Mouse (Mus musculus) hindbrain, embryonic 11.5 days (tissue): ENCODE data around the gene Cacna2d4. TPM values are rescaled to one million over a fixed set of nuclear protein-coding genes. Genes with fewer than 3 reads are reported as not detected.
"Not testable (repeated sequence)": the region's sequence is repeated elsewhere in the genome, so short reads cannot be mapped to it uniquely, and the experiment has no call there.

Experiments used
- ATAC-seq: fragments of 200-750 bp; cut with Nextera tagmentation; 2 replicates; pipeline ENCODE4 v1.8.0; 2017; ENCODE audit warnings: mild to moderate bottlenecking, moderate TSS enrichment, moderate library complexity; ENCODE audit not compliant: low FRiP score
- DNase-seq: peaks from one replicate; pipeline ENCODE4 v3.0.0-alpha.2; 2015; ENCODE audit warnings: low spot score
- H3K27ac ChIP-seq: fragments of 300-500 bp; sonication (generic); 2 replicates; pipeline ENCODE4 v1.5.1; 2014; ENCODE audit warnings: mild to moderate bottlenecking, low read depth, low read length
- H3K27me3 ChIP-seq: fragments of 300-500 bp; sonication (generic); 2 replicates; pipeline ENCODE4 v1.6.1; 2014; ENCODE audit warnings: mild to moderate bottlenecking, low read length, moderate library complexity, mixed read lengths; ENCODE audit not compliant: control insufficient read depth, insufficient read depth
- H3K36me3 ChIP-seq: fragments of 300-500 bp; sonication (generic); 2 replicates; pipeline ENCODE4 v1.6.1; 2014; ENCODE audit warnings: mild to moderate bottlenecking, low read length, moderate library complexity, mixed read lengths; ENCODE audit not compliant: control insufficient read depth, insufficient read depth
- H3K4me1 ChIP-seq: fragments of 300-500 bp; sonication (generic); replicated peaks from 2 replicates; pipeline ENCODE4 v1.6.1; 2014; ENCODE audit warnings: low read length, mixed read lengths; ENCODE audit not compliant: control insufficient read depth, insufficient read depth
- H3K4me2 ChIP-seq: fragments of 300-500 bp; sonication (generic); replicated peaks from 2 replicates; pipeline ENCODE4 v1.6.1; 2014; ENCODE audit warnings: mild to moderate bottlenecking, low read depth, low read length
- H3K4me3 ChIP-seq: fragments of 300-500 bp; sonication (generic); 2 replicates; pipeline ENCODE4 v1.5.1; 2014; ENCODE audit warnings: low read depth, low read length
- H3K9ac ChIP-seq: fragments of 300-500 bp; sonication (generic); 2 replicates; pipeline ENCODE4 v1.6.1; 2014; ENCODE audit warnings: low read depth, low read length
- H3K9me3 ChIP-seq: fragments of 300-500 bp; sonication (generic); 2 replicates; pipeline ENCODE4 v1.6.1; 2016; ENCODE audit warnings: low read length; ENCODE audit not compliant: control insufficient read depth
- WGBS: fragments of 180-500 bp; shearing (Covaris S2); extraction: QIAGEN DNeasy Blood & Tissue Kit; methylation state at CpG from one replicate; pipeline ENCODE4 v1.1.7; 2014; 5-methylcytosine and 5-hydroxymethylcytosine counted together
- polyA plus RNA-seq: library from polyadenylated mRNA; unstranded; fragments of >200 nt; fragmentation: Nextera tagmentation; extraction: Ambion mirVana; gene quantifications from 2 replicates; pipeline ENCODE4 v1.2.1, GENCODE M21; 2014

The Cacna2d4 gene
- polyA plus RNA-seq, 1 experiment from 2014 or later: 0.05 TPM

DNA sequence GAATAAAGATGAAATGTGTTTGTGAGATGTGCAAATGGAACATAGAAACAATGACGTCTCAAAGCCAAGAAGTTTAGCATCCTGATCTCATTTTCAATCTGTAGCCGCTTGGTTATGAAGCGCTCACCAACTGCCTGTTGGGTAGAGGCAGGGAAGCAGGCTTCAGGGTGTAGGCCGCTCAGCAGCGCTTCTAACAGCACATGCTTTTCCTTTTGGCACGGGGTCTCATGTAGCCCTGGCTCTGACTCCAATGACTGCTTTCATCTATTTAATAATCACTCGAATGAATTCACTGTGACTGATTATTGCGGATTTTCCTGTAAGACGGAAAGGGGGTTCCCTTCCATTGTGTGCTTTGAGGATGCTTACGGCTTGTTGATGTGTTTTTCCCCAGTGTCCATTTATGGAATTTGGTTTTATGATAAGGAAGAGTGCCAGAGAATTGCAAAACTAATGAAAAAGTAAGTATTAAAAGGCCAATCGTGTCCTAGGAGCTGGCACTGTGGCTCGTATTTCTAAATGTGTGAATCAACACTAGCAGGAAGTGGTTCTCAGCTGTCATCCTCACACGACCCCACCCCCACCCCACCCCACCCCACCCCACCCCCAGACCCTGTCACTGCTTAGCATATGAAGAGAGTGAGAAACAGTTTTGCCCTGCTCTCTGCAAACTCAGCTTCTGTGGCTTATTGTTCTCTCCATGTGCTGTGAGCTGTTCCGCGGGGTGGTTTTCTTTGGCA lies 37.6 kb upstream of the Cacna2d4 start:
- H3K27me3 ChIP-seq: no peaks in the 10 kb centered on the region
- no peak overlapping the region for H3K9ac ChIP-seq
- H3K27ac ChIP-seq: peak overlapping the region; percentile 72
- H3K9me3 ChIP-seq: no peaks in the 10 kb centered on the region
- no peak overlapping the region for H3K4me3 ChIP-seq
- H3K4me1 ChIP-seq: no peaks in the 10 kb centered on the region; the same call in 1 of the 2 replicates
- DNase-seq: peak; percentile 27
- 43% methylated on average over 15 of the region's 15 CpGs for WGBS
- 0 out of 2 replicates have a peak overlapping the region, but pooled peaks have one; percentile 11 for H3K4me2 ChIP-seq
- peak; percentile 86 for ATAC-seq
- H3K36me3 ChIP-seq: 0 out of 2 replicates have a peak, but pooled peaks cover 2% of the 10 kb centered on the region

DNA sequence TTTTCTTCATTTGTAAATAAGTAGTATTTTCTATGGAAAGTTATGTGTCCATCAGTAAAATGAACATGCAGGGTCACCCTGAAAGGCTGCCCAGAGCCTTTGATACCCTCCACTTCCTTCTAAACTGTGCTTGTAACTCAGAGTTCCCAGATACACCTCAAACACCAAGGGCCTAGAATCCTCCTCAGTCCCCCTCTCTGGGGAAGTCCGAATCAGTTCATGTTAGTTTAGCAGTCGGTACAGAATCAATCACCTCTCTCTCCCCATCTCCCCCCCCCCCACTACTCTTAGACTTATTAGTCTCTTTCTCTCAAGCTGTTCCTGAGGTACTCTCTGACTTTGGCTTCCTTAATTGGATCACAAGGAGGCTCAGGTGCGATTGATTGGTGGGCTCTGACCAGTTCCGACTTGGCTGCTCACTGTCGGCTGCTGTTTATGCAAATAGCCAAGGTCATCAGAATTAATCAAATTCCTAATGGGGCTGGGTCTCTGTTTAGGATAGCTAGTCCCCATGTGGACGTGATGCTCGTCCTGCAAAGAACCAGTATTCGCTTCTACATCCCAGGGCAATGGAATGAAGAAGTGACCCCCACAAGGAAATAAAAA lies 36.9 kb upstream of the Cacna2d4 start:
- DNase-seq (peak; percentile 34), ATAC-seq (peak; percentile 79)
- Histone ChIP-seq H3K9me3 (no peaks in the 10 kb centered on the region), H3K36me3 (0 out of 2 replicates have a peak, but pooled peaks cover 2% of the 10 kb centered on the region), H3K27ac (peak overlapping the region; percentile 72), H3K4me3 (no peak overlapping the region), H3K27me3 (no peaks in the 10 kb centered on the region), H3K4me2 (0 out of 2 replicates have a peak overlapping the region, but pooled peaks have one; percentile 11), H3K9ac (no peak overlapping the region), H3K4me1 (no peaks in the 10 kb centered on the region; the same call in 1 of the 2 replicates)
- WGBS: 27% methylated on average over 8 of the region's 8 CpGs

DNA sequence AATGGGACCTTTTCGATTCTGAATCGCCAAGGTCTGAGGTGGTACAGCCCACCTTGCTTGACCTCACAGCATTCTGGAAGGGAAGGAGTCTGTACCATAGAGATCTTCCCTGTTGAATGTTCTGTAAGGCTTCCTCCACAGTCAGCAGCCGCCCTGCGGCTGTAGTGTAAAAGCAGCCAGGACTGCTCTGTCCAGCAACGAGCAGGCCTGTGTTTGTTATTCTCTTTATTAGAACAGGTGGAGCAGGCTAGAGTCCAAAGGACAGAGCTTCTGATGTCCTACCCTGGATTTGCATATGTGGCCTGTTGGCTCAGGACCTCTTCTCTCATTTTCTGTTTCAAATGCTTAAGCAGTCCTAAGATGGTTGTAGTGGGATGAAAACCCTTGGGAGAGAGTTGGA lies 36.0 kb upstream of the Cacna2d4 start:
- Histone ChIP-seq H3K9me3 (no peaks in the 10 kb centered on the region), H3K36me3 (0 out of 2 replicates have a peak, but pooled peaks cover 2% of the 10 kb centered on the region), H3K4me3 (no peak overlapping the region), H3K9ac (no peak overlapping the region), H3K4me2 (no peak overlapping the region), H3K27me3 (no peaks in the 10 kb centered on the region), H3K4me1 (no peaks in the 10 kb centered on the region; the same call in none of the 2 replicates), H3K27ac (no peak overlapping the region)
- ATAC-seq (no peak), DNase-seq (no peak)
- 81% methylated on average over 5 of the region's 5 CpGs for WGBS

DNA sequence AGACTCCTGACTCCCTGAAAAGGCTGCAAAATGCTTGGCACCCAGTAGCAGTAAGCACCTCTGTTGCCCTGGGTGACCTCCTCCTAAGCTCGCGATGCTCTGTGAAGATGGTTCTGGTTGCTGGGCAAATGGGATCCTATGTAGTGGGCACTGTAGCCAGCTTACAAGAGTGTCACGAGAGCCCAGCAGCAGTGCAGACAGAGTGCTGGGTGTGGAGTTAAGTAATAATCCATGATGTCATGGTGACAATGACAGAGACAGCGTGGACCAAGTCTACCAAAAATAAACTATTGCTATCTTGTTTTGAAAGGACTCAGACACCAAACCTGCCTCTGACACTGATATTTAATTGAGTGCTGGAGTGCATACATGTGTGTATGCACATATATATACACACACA lies 34.8 kb upstream of the Cacna2d4 start:
- no peak for DNase-seq
- Histone ChIP-seq H3K4me3 (no peak overlapping the region), H3K9me3 (no peaks in the 10 kb centered on the region), H3K4me1 (no peaks in the 10 kb centered on the region; the same call in none of the 2 replicates), H3K36me3 (0 out of 2 replicates have a peak, but pooled peaks cover 2% of the 10 kb centered on the region), H3K4me2 (no peak overlapping the region), H3K9ac (no peak overlapping the region), H3K27ac (no peak overlapping the region), H3K27me3 (no peaks in the 10 kb centered on the region)
- ATAC-seq: no peak
- 97% methylated on average over 4 of the region's 4 CpGs for whole genome bisulfite sequencing

DNA sequence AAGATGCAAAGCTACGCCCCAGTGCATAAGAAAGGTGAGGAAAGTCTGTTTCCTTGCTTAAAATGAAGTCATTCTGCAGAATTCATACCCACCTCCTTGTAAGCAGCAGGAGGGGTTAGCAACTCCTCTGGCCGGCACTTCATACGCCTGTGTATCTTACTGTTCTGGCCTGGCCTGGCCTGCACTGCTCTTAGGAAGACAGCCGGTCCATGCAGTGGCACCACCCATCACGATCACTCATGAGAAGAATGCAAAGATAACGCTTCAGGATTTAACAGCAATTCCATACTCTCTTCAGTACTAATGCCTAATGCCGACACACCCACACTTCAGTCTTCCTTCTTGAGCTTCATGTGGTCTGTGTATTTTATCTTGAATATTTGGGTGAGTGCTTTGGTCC lies 32.0 kb upstream of the Cacna2d4 start:
- DNase-seq (no peak), ATAC-seq (no peak)
- Histone ChIP-seq H3K9ac (no peak overlapping the region), H3K4me3 (no peak overlapping the region), H3K4me2 (no peak overlapping the region), H3K27me3 (no peaks in the 10 kb centered on the region), H3K27ac (no peak overlapping the region), H3K4me1 (no peaks in the 10 kb centered on the region; the same call in none of the 2 replicates), H3K36me3 (0 out of 2 replicates have a peak, but pooled peaks cover 2% of the 10 kb centered on the region), H3K9me3 (no peaks in the 10 kb centered on the region)
- WGBS: 92% methylated on average over 7 of the region's 7 CpGs

DNA sequence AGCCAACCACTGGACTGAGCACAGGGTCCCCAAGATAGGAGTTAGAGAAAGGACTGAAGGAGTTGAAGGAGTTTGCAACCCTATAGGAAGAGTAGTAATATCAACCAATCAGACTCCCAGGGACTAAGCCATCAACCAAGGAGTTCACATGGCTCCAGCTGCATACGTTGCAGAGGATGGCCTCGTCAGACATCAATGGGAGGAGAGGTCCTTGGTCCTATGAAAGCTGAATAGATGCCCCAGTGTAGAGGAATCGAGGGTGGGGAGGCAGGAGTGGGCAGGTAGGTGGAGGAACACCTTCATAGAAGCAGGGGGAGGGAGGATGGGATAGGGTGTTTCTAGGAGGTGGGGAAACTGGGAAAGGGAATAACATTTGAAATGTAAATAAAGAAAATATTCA lies 31.4 kb upstream of the Cacna2d4 start:
- Histone ChIP-seq H3K9me3 (no peaks in the 10 kb centered on the region), H3K36me3 (0 out of 2 replicates have a peak, but pooled peaks cover 2% of the 10 kb centered on the region), H3K9ac (no peak overlapping the region), H3K4me1 (no peaks in the 10 kb centered on the region; the same call in 1 of the 2 replicates), H3K27me3 (no peaks in the 10 kb centered on the region), H3K27ac (no peak overlapping the region), H3K4me3 (no peak overlapping the region), H3K4me2 (no peak overlapping the region)
- DNase-seq: no peak
- no peak for ATAC-seq
- WGBS: 66% methylated on average over 3 of the region's 3 CpGs

DNA sequence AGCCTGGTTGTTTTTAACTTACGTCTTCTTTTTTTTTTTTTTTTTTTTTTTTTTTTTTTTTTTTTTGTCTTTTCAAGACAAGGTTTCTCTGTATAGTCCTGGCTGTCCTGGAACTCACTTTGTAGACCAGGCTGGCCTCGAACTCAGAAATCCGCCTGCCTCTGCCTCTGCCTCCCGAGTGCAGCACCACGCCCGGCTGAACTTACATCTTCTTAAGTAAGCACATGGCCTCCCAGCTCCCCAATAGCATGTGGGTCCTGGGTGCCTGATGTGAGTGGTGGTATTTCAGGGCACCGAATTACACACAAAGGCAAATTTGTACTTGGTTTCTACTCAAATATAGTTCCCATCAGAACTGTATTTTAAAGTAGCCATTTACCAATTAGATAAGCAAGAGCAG lies 30.3 kb upstream of the Cacna2d4 start:
- not testable (repeated sequence) for H3K4me1 ChIP-seq, H3K9ac ChIP-seq, DNase-seq, H3K4me3 ChIP-seq, ATAC-seq, H3K4me2 ChIP-seq, H3K9me3 ChIP-seq, H3K36me3 ChIP-seq, H3K27me3 ChIP-seq, H3K27ac ChIP-seq
- WGBS: 89% methylated on average over 7 of the region's 7 CpGs

DNA sequence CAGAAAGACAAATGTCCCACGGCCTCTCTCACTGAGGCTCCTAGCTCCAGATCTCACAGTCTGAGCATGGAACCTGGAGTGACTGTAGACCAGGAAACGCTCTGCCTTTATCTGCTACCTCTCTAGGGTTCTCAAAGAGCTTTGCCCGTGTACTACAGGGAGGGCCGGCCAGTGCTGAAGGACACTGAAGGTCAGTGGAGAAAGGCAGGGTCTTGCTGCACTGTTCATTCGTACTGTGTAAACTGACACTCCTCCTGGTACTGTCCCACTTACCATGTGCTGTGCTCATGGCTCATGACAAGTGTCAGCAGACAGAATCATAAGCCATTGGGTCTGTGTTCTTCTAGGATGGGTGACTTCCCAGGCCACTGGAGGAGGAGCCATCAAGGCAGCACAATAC lies 23.0 kb upstream of the Cacna2d4 start:
- no peaks in the 10 kb centered on the region for H3K36me3 ChIP-seq
- no peak overlapping the region for H3K4me3 ChIP-seq
- H3K4me1 ChIP-seq: no peaks in the 10 kb centered on the region
- ATAC-seq (no peak), DNase-seq (no peak)
- 84% methylated on average over 5 of the region's 5 CpGs for WGBS
- H3K4me2 ChIP-seq: no peak overlapping the region
- H3K27ac ChIP-seq: no peak overlapping the region
- H3K9ac ChIP-seq: no peak overlapping the region
- no peaks in the 10 kb centered on the region for H3K27me3 ChIP-seq
- H3K9me3 ChIP-seq: no peaks in the 10 kb centered on the region
